Mouse (Mus musculus): Measurements from ENCODE around the gene Rapgef4. TPM values are rescaled to one million over a fixed set of nuclear protein-coding genes. Genes with fewer than 3 reads are reported as not detected.
A peak's percentile ranks its signal among the peaks of the same experiment; 100 is the strongest.

The Rapgef4 gene
- total and polyA plus RNA-seq, 2 experiments, result 66.1 to 223 TPM

DNA sequence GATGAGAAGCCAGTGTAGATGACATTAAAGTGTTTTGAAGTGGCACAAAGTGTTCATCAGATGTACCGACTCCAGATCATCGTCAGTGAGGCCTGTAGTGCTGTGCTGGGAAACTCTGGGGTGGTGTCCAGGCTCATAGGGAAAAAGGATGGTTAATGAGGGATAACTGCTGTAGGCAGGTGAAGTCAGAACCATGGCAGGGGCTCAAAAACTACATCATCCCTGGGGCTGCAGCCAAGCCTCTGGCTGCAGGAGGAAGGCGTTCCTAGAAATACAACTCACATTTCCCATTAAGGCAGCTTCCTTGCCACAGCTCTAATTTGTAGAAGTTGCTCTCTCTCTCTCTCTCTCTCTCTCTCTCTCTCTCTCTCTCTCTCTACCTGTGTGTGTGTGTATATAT is 22.6 kb upstream of the Rapgef4 start:
- Histone ChIP-seq H3K27me3 (ENCODE audit: control insufficient read depth, insufficient read depth, low read length) (no peaks in the 10 kb centered on the region), H3K36me3 (ENCODE audit: control insufficient read depth, insufficient read depth, low read length) (no peaks in the 10 kb centered on the region), H3K27ac (replicated peaks; ENCODE audit: insufficient read depth, low read depth, low read length) (no peak overlapping the region), H3K79me2 (ENCODE audit: control insufficient read depth, insufficient read depth, low read length) (no peaks in the 10 kb centered on the region), H3K4me3 (ENCODE audit: insufficient read depth, low read depth, low read length) (no peak overlapping the region), H3K4me1 (ENCODE audit: control insufficient read depth, insufficient read depth, low read length) (no peaks in the 10 kb centered on the region), H3K9ac (ENCODE audit: low read depth, low read length) (no peak overlapping the region)
- WGBS, result 91% methylated on average over 3 of the region's 3 CpGs
- no peak for DNase-seq (ENCODE audit: extremely low read depth, low read depth, low spot score)
- TF ChIP-seq CTCF (IDR thresholded peaks at IDR 0.05; ENCODE audit: low read depth, low read length), result no peak
- TF ChIP-seq POLR2A (IDR thresholded peaks at IDR 0.05; ENCODE audit: extremely low read depth, insufficient read depth, low read length), result no peak

DNA sequence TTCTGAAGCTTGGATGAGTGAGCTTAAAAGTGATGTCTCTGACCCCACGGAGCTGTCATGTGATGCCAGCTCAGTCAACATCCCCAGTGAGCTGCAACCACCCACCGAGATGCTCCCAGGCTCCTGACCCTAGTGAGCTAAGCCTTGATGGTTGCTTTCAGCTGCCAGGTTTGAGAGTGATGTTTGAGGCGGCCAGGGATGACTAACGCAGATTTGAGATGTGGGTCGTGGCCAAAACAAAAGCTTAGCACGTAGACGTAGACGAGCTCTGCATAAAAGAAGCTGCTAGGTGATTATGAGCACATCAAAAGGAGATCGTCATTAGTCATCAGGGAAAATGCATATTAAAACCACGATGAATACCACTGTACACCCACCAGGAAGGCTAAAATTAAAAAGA is 16.8 kb upstream of the Rapgef4 start:
- WGBS, result 69% methylated on average over 10 of the region's 10 CpGs

DNA sequence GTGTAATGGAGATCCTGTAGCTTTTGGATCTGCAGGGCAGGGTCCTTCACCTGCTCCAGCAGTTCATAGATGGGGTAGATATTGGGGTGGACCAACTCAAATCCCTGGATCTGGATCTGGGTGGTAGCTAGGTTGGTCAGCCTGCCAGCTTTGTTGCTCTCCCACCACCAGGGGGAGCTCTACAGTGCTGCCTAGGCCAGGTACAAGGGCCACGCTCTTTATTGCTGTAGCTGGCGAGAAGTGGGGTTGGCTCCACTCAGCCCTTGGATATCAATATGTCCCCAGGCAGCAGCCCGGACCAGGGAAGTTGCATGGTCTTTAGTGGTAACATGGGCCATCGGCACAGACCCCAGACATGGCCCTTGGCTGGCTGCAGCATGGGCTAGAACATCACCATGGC is 15.6 kb upstream of the Rapgef4 start:
- WGBS, result 89% methylated on average over 4 of the region's 4 CpGs

More for the DNA sequence above, 16.8 kb upstream of the Rapgef4 start:
- DNase-seq (ENCODE audit: extremely low read depth, low read depth, low spot score), result no peak
- no peaks in the 10 kb centered on the region for H3K27me3 ChIP-seq (ENCODE audit: control insufficient read depth, insufficient read depth, low read length)
- H3K9ac ChIP-seq (ENCODE audit: low read depth, low read length), result no peak overlapping the region
- H3K79me2 ChIP-seq (ENCODE audit: control insufficient read depth, insufficient read depth, low read length), result no peaks in the 10 kb centered on the region
- no peak for TF ChIP-seq CTCF (IDR thresholded peaks at IDR 0.05; ENCODE audit: low read depth, low read length)
- no peak for TF ChIP-seq POLR2A (IDR thresholded peaks at IDR 0.05; ENCODE audit: extremely low read depth, insufficient read depth, low read length)
- H3K36me3 ChIP-seq (ENCODE audit: control insufficient read depth, insufficient read depth, low read length), result no peaks in the 10 kb centered on the region
- no peak overlapping the region for H3K4me3 ChIP-seq (ENCODE audit: insufficient read depth, low read depth, low read length)
- no peaks in the 10 kb centered on the region for H3K4me1 ChIP-seq (ENCODE audit: control insufficient read depth, insufficient read depth, low read length)
- no peak overlapping the region for H3K27ac ChIP-seq (replicated peaks; ENCODE audit: insufficient read depth, low read depth, low read length)

DNA sequence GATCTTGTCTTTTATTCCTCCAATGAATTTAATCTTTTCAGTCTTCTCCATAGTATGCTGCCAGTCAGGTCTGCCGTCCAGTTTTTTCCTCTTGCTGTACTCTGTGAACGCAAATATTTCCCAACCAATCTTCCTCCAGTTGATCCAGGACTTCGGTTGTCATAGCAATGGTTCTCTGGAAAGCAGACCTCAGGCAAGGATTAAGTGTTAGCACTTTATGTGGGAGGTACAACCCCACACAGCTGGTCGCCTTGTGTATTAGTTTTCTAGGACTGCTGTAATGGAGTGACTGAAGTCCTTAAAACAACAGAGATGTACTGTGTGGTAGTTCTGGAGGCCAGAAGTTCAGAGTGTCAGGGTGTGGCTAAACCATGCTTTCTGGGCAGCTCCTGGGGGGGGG is 14.3 kb upstream of the Rapgef4 start:
- 41% methylated on average over 4 of the region's 4 CpGs for WGBS
- H3K27me3 ChIP-seq (ENCODE audit: control insufficient read depth, insufficient read depth, low read length), result no peaks in the 10 kb centered on the region
- H3K4me3 ChIP-seq (ENCODE audit: insufficient read depth, low read depth, low read length), result no peak overlapping the region
- no peaks in the 10 kb centered on the region for H3K36me3 ChIP-seq (ENCODE audit: control insufficient read depth, insufficient read depth, low read length)
- H3K79me2 ChIP-seq (ENCODE audit: control insufficient read depth, insufficient read depth, low read length), result no peaks in the 10 kb centered on the region
- DNase-seq (ENCODE audit: extremely low read depth, low read depth, low spot score), result no peak
- H3K4me1 ChIP-seq (ENCODE audit: control insufficient read depth, insufficient read depth, low read length), result no peaks in the 10 kb centered on the region
- TF ChIP-seq POLR2A (IDR thresholded peaks at IDR 0.05; ENCODE audit: extremely low read depth, insufficient read depth, low read length), result no peak
- TF ChIP-seq CTCF (IDR thresholded peaks at IDR 0.05; ENCODE audit: low read depth, low read length), result no peak
- H3K9ac ChIP-seq (ENCODE audit: low read depth, low read length), result no peak overlapping the region
- no peak overlapping the region for H3K27ac ChIP-seq (replicated peaks; ENCODE audit: insufficient read depth, low read depth, low read length)

More for the DNA sequence above, 15.6 kb upstream of the Rapgef4 start:
- no peak for TF ChIP-seq POLR2A (IDR thresholded peaks at IDR 0.05; ENCODE audit: extremely low read depth, insufficient read depth, low read length)
- peak; percentile 83 for TF ChIP-seq CTCF (IDR thresholded peaks at IDR 0.05; ENCODE audit: low read depth, low read length)
- Histone ChIP-seq H3K4me1 (ENCODE audit: control insufficient read depth, insufficient read depth, low read length) (no peaks in the 10 kb centered on the region), H3K9ac (ENCODE audit: low read depth, low read length) (no peak overlapping the region), H3K4me3 (ENCODE audit: insufficient read depth, low read depth, low read length) (no peak overlapping the region), H3K79me2 (ENCODE audit: control insufficient read depth, insufficient read depth, low read length) (no peaks in the 10 kb centered on the region), H3K36me3 (ENCODE audit: control insufficient read depth, insufficient read depth, low read length) (no peaks in the 10 kb centered on the region), H3K27me3 (ENCODE audit: control insufficient read depth, insufficient read depth, low read length) (no peaks in the 10 kb centered on the region), H3K27ac (replicated peaks; ENCODE audit: insufficient read depth, low read depth, low read length) (no peak overlapping the region)
- peak; percentile 33 for DNase-seq (ENCODE audit: extremely low read depth, low read depth, low spot score)

DNA sequence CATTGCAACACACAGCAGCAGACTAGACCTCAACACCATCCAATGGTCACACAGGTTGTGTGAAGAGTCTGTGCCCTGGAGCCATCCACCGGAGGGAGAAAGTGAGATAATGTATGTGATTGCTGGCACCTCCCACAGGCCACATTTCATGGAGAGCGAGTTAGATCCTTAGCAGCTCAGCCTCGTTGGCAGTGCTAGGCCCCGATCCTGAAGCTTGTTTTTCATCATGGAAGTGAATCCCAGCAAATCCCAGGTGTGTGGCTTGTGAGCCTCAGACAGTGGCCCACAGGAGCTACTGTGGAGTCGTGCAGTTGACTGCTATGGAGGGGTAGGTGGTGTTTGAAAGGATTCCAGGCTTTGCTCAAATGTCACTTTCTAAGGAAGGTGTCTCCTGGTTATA is 13.2 kb upstream of the Rapgef4 start:
- H3K36me3 ChIP-seq (ENCODE audit: control insufficient read depth, insufficient read depth, low read length), result no peaks in the 10 kb centered on the region
- no peaks in the 10 kb centered on the region for H3K4me1 ChIP-seq (ENCODE audit: control insufficient read depth, insufficient read depth, low read length)
- H3K9ac ChIP-seq (ENCODE audit: low read depth, low read length), result no peak overlapping the region
- no peak overlapping the region for H3K4me3 ChIP-seq (ENCODE audit: insufficient read depth, low read depth, low read length)
- TF ChIP-seq CTCF (IDR thresholded peaks at IDR 0.05; ENCODE audit: low read depth, low read length), result no peak
- TF ChIP-seq POLR2A (IDR thresholded peaks at IDR 0.05; ENCODE audit: extremely low read depth, insufficient read depth, low read length), result no peak
- no peak for DNase-seq (ENCODE audit: extremely low read depth, low read depth, low spot score)
- no peaks in the 10 kb centered on the region for H3K79me2 ChIP-seq (ENCODE audit: control insufficient read depth, insufficient read depth, low read length)
- H3K27me3 ChIP-seq (ENCODE audit: control insufficient read depth, insufficient read depth, low read length), result no peaks in the 10 kb centered on the region
- no peak overlapping the region for H3K27ac ChIP-seq (replicated peaks; ENCODE audit: insufficient read depth, low read depth, low read length)
- WGBS, result 81% methylated on average over 5 of the region's 5 CpGs

DNA sequence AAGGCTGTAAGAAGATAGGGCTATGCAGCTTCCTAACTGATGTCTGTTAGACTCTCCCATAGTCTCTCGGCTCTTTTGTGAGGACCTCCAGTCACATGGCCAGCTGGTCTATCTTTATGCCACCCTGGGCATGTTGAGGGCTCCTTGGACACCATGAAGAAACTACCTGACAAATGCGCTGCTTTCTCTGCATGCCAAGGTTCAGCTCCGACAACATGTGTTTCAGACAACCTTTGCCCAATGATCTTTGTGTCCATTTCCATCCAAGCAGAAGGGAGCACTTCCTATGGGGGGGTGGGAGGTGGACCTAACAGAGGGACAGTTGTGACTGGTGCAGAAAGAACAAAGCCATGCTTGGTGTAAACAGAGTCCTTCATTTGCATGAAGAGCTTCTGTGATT is 7.4 kb upstream of the Rapgef4 start:
- TF ChIP-seq POLR2A (IDR thresholded peaks at IDR 0.05; ENCODE audit: extremely low read depth, insufficient read depth, low read length) (no peak), CTCF (IDR thresholded peaks at IDR 0.05; ENCODE audit: low read depth, low read length) (no peak)
- H3K36me3 ChIP-seq (ENCODE audit: control insufficient read depth, insufficient read depth, low read length), result no peaks in the 10 kb centered on the region
- H3K27me3 ChIP-seq (ENCODE audit: control insufficient read depth, insufficient read depth, low read length), result no peaks in the 10 kb centered on the region
- WGBS, result 59% methylated on average over 3 of the region's 3 CpGs
- no peaks in the 10 kb centered on the region for H3K79me2 ChIP-seq (ENCODE audit: control insufficient read depth, insufficient read depth, low read length)
- peak; percentile 54 for DNase-seq (ENCODE audit: extremely low read depth, low read depth, low spot score)
- no peak overlapping the region for H3K9ac ChIP-seq (ENCODE audit: low read depth, low read length)
- no peak overlapping the region for H3K4me3 ChIP-seq (ENCODE audit: insufficient read depth, low read depth, low read length)
- H3K4me1 ChIP-seq (ENCODE audit: control insufficient read depth, insufficient read depth, low read length), result 0 out of 2 replicates have a peak, but pooled peaks cover 2% of the 10 kb centered on the region
- no peak overlapping the region for H3K27ac ChIP-seq (replicated peaks; ENCODE audit: insufficient read depth, low read depth, low read length)

Measured in liver, adult 2 months (tissue).